Mouse (Mus musculus) CD4-positive helper T cell, adult 2 months (primary cell): ENCODE data around the gene Atp8a2.
"Not testable (repeated sequence)": the region's sequence is repeated elsewhere in the genome, so short reads cannot be mapped to it uniquely, and the experiment has no call there.

ENCODE experiments used
- DNase-seq: peaks from one replicate; pipeline ENCODE4 v3.0.0-alpha.2; 2012; ENCODE audit warnings: low read depth, missing footprints, low spot score

Gene Atp8a2

DNA sequence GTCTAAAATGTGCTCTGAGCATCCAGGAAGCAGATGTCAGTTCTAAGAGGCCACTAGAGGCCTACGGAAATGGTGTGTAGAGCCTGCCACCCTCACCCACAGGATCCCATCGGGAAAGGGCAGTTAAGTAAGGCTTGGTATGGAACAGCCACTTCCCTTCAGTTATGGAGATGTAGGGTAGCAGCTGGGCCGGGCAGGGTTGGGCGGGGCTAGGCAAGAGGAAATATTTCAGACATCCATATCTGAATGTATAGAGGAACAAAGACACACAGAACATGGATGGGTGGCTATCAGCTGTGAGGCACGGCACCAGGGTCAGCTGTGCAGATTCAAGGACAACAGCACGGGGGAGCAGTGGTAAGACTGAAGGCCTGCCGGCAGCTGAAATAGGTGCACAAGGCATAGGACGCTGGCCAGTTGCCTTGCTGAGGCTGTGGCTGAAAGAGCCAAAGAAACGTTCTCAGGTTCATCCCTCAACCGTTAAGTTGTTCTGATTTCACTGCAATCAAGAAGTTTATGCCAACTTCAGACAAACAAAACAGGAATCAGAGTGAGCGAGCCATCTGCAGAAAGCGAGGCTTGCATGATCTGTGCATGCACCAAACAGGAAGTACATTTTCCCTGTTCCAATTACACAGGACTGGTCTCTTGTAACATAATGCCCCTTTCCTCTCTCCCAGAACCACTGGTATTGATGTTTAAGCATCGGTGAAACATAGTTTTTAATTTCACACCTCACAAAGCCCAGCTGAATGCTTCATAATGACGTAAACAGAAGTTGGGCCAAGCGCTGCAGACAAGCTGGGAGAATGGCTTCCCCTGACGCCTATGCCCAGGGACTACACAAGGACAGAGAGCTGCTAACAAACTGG is 549.9 kb downstream of the Atp8a2 start:
- DNase-seq: no peak

DNA sequence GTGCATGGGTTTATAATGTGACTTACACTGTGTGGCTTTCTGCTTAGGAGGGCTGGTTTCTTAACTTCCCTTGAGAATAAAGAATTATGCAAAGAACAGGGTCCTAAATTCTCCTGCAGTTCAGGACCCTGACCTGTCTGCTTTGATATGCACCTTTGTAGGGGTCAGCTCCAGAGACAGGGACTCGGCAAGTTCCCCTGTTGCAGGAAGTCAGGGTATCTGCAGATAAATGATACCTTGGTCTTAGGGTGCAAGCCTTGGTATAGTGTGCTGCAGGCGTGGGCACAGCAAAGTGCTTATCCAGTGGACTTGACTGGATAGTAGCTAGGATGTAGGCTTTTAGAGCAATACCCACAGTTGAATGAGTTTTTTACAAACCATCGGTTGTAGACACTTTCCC is 552.1 kb downstream of the Atp8a2 start:
- no peak for DNase-seq

DNA sequence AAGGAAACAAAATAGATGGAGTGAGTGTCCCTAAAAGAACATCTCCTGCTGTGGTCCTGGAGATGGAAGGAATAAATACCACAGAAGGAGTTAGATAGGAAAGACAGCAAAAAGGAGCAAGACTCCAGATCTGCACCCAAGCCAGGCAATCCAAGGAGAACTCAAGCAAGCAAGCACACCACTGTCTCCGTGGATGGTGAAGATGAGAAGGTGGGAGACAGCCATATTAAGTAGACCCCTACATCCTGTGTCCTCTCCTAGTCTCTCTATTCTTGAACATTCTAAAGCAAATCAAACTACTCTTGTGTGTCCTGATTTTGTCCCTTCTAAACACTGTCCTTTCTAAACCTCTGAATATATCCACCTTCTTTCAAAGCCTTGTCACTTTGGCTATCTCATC is 552.8 kb downstream of the Atp8a2 start:
- DNase-seq: no peak

DNA sequence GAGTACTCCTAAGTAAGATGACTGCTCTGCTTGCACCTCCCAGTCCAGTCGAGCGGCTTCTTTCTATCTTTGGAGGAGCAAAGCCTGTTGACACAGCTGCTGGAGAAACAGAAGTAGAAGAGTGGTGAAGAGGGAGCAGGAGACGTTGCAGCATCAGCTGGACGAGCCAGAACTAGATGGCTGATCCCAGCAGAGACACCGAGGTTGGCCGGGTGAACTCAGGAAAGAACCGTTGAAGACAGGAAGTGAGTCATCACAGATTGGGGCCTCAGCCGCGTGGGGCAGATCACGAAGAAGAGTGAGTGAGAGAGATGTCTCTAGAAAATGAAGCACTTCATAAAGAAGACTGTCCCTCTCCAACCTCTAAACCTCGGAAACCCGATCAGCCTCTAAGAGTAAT is 553.4 kb downstream of the Atp8a2 start:
- peak; percentile 40 for DNase-seq

DNA sequence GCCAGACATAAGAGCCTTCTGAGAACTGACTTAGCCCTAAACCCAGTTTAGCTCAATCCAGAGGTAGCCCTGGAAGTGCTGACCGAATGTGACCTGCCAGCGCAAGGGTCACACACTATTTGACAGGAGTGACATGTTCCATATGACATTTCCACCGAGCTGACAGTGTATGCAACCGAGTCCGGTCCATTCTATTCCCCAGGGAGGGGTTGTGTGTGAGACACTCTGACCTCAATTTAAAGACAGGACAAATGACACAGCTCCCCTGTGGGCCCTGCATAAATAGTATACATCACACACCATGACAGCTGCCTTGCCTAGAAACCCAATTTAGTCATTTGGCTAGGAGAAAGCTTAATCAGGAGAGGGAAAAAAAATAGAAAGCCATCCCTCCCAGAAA is 555.1 kb downstream of the Atp8a2 start:
- DNase-seq: no peak

DNA sequence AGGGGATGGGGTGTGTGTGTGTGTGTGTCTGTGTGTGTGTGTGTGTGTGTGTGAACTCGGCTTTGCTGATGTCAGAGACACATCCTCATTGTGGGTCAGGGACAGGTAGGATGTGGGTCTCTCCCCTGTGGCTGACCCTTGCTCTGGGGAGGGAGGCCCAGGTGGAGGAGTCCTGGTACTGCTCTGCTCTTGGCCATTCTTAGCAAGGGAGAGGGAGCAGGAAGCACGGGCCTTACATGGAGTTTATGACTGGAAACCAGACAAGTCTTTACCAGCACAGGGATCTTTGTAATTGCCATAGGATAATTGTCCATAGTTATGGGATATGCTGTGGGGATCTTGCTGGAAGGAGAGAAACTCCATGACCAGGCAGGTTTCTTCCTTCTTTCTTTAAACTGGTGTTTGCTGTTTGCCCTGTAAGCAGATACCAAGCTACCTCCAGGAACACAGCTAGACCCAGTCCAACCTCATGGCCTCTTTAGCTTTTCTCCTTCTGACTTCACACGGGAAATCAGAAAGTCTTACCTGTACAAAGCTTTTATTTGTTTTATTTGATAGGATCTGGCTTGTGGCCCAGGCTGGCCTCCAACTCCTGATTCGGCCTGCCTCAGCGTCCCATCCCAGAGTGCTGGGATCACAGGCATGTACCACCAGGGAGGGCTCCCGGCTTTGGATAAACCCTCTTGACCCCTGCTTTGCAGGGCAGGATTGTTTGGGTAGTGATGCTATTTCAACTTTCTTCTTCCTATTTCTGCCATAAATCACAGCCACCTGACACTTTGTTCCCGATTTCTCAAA is 557.9 kb downstream of the Atp8a2 start:
- no peak for DNase-seq

DNA sequence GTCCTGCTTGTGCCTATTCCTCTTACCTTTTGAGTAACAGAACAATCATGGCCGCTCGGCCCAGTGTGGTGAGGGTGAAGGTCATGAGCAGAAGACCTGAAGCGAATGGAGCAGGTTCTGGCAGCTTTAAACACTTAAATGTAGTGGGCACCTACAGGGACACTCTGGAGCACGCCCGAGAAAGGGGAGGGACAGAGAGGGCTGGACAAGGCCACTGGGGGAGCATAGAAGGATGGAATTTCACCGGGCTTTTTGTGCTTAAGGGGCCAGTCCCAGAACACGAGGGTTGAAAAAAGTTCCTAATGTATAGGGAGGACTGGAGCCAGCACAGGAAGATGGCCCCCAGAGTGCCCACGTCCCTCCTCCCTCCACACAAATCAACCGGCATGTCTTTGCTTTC is 563.0 kb downstream of the Atp8a2 start:
- DNase-seq: no peak

DNA sequence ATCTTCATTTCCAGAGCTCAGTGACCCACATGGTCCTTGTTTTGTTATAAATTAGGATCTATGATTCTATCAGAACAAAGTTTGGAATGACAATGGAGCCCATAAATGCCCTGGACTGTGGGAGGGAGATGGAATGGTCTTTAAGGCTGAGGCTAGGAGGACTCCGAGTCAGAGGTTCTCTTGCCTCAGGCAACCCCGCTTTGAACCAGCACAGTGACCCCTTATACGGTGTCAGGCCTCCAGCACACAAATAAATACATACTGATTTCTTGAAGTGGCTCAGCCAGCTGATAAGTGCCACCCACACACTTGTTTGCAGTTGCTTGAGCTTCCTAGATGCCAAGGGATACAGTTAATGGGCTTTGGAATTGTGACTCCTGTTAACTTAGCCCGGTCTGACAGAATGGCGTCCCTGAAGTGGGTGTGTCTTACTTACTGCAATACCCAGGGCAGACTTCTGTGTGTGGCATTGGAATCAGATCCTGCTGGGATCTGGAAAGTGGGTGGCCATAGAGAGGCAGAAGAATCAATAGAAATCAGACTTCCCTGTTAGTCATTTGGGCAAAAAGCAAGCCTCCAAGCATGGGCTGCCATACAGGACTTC is 563.6 kb downstream of the Atp8a2 start:
- no peak for DNase-seq

DNA sequence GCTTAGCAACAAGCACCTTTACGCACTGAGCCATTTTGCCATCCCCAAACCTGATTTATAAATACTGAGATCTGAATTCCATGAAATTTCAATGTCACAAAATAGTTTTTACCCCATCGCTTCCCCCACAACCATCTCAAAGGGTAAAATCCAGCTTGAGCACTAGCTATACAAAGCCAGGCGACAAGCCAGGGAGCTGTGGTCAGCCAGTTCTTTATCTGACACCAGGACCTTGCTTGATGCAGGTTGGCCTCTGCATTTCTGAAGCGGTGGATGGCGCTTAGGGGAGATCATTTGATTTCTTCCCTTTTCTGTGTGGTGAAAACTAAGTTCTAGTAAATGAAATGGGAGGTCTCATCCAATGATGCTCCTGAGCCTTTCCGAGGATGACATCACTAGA is 564.9 kb downstream of the Atp8a2 start:
- no peak for DNase-seq

DNA sequence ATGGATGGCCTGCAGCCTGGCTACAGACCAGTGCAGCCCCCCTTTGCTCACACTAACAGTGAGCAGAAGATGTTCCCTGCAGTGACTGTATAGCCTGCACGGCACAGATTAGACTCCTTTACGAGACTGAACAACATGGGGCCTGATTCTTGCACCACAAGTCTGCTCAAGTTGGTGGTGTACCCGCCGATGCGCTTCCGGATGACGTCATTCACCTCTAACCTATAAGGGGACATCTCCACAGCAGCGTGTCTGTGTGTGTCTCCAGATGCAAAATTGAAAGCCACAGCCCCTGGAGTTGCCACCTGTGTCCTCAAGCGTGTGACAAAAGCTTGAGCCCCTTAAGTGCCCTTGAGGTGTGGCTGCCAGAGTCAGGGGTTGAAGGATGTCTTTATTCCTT is 566.9 kb downstream of the Atp8a2 start:
- no peak for DNase-seq

DNA sequence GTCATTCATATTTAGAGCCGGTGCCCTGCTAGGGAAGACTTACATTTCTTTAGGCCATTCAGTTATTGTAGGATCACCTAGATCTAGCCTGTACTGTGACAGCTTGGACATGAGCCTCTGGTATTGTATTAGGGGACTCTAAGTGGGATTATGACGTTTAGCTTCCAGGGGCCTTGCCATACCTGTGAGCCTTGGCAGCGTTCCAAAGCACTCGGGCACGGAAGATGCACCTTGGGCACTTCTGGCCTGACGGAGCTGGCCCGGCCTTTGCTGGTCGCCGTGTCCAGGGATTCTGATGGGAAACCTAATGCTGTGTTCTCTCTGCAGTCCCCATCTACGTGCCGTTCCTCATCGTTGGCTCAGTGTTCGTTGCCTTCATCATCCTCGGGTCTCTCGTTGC is 567.7 kb downstream of the Atp8a2 start:
- DNase-seq: no peak

DNA sequence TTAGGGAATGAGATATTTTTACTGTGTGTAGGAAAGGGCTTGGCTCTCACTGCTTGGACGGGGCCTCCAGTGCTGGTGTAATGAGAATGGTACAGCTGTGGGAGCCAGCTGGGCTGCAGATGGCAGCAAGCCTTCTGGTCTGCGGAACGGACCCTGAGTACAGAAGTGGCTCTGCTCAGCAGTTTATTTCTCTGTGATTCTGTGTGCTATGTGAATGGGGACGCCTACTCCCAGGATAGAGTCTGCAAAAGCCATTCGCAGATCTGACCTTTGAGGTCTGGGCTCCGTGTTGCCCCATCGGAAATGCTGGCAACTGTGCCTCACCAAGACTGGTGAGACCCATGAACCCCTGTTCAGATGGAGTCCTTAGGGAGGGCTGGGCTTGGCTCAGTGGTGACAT is 569.2 kb downstream of the Atp8a2 start:
- DNase-seq: no peak

DNA sequence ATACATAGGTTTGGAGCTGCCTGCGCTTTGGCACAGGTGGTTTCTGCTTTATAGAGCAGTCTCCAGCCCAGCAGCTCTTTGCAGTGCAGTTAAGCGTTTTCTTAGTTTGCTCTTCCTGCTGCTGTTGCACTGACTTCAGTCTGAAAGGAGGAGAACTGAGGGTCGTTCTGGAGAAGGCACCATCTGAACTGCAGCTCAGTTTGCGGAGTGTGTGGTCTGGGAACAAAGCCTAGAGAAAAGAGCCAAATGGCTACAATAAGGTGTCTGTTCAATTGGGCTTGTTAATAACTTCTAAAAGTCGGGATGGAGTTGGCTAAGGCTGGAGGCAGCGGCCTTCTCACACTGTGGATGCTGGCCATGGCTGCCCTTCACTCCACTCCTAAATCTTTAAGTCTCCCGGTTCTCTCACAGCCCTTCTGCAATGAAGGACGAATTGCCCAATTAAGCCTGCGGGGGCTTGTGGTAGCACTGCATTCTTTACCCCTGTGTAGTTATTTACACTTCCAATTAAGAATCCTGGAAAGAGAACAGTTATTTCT is 569.8 kb downstream of the Atp8a2 start:
- no peak for DNase-seq

DNA sequence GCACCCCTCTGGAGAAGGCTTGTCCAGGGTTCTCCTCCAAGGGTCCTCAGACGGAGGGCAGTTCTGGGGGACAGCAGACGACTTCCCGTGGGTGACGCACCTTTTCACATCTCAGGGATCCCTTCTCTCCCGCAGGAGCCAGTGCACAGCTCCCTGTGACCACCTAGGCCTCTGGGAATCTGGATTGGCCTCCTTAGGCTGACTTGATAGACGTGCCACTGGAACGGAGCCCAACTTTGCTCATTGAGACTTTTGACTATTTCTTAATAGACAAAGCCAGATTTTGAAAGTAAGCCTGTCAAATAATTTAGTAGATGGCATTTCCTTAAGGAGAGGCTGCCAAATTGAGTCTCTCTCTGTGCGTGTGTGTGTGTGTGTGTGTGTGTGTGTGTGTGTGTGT is 570.3 kb downstream of the Atp8a2 start:
- DNase-seq: no peak

DNA sequence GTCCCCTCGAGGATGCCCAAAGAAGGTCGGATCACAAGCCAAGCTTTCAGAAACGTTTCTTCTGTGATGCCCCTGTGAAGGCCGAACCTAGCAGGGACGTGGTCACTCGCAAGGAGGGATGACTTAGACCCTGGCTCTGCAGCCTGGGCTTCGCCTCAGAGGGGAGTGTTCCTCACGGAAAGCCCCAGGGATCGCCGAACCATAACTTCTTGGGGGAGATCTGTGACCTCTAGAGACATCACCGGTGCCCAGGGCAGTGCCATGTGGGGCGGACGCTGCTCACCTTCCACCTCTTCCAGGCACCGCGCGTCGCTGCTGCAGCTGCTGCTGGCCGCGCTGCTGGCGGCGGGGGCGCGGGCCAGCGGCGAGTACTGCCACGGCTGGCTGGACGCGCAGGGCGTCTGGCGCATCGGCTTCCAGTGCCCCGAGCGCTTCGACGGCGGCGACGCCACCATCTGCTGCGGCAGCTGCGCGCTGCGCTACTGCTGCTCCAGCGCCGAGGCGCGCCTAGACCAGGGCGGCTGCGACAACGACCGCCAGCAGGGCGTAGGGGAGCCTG is 571.1 kb downstream of the Atp8a2 start:
- DNase-seq: no peak

DNA sequence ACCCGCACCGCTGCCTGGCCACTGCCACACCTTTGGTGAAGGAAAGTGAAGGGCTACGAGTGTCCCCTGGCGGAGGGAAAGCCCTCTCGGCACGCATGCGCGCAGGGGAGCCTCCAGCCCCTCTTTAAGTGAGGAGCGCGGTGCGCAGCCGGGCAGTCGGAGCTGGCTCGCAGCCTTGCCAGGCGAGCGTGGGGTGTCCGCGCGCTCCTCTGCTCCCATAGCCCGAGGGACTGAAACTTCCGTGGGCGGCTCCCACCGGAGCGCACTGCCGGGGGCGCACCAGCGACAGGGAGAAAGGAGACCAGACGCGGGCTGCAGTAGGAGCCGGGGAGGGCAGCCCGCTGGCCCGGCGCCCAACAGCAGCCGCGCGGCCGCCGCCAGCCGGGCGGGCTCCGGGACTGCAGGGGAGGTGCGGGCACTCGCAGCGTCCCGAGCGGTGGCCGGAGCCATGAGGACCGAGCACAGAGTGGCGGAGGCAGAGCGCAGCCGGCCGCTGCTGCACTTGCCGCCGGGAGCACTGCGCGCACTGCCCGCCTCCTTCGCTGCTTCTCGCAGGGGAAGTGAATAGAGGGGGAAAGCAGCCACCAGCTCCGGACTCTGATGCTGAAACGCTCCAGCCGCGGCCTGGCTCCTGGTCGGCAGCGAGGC is 571.7 kb downstream of the Atp8a2 start, which contains the start of gene Shisa2:
Gene Shisa2, plus strand, starts transcription at position 151 of the 648 bp plus-strand sequence.
- no peak for DNase-seq

DNA sequence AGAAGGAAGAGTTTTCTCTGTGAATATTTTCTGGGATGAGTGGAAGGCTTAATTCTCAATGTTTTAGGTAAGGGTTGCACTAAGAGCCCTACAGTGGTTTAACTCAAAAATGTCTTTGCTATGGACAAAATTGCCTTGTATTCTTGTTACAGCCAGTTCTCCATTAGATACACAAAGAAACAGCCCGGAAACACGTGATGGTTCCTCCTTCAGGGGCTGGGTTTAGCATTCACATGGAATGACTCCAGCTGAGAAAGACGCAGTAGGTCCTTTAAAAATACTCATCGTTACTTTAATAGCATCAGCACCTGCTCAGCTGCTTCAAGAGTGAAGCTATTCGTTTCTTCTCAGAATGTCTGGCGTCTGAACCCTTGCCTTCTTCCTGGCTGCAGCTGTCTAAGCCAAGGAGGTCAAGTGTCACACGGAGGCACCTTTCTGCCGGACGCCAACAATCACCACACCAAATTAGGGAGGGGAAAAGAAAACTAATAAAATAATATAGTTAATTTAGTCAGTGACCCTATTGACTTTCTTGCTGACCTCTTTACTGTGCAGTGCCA is 572.6 kb downstream of the Atp8a2 start:
- no peak for DNase-seq

DNA sequence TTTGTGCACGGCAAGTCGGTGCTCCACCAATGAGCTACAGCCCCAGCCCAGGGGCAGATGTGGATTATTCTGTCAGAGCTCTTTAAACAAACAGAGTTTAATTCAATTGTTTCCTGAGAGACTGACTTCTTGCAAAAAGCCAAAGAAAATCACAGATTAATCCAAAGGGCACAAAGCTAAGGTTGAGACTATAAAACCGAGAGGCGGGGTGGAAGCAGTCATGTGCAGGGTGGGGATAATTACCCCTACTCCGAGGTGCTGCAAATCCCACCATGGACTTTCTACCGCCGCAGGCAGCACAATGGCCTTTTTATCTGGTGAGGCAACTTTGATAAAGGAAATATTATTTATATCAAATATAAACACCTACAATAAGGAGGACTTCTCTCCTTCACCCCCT is 580.2 kb downstream of the Atp8a2 start:
- no peak for DNase-seq

DNA sequence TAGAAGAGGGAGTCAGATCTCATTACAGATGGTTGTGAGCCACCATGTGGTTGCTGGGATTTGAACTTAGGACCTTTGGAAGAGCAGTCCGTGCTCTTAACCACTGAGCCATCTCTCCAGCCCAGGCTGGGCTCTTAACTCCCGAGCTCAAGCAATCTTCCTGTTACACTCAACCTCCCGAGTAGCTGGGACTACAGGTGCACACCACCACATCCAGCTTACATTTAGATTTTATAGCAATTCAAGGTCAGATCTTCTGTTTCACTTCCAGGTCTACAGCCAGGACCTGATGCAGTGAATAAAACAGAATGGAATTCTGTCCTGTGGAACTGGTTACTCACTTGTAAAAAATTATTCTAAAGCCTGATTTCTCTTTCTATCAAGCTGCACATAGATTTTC is 582.8 kb downstream of the Atp8a2 start:
- DNase-seq: not testable (repeated sequence)

DNA sequence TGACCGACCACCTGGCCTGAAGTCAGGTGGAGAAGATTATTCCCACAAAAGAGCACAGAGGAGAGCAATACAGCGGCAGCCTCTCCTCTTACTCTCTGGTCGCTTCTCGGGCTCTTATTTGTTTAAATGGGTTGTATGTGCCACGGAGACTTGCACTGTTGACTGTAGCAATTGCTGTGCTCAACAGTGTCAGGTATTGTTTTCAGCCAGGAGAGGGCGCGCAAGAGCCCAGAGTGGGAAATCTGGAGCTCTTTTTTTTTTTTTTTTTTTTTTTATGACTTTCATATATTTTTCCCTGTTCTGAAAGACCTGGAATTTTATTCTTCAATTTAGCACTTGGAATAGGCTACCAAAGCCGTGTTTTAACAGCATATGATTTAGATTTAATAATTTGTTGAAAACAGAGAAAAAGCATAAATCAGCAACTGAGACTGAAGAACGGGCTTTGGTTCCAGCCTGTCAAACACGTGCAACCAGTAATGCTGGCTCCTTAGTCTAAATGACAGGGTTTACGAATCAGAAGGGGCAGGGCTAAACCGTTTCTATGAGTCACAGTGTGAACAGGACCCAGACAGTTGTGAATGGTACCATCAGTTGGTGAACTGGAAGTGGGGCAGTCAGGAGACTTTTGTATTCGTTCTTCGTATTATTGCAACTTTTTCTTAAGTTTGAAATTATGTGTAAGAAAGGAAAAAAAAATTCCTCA is 583.9 kb downstream of the Atp8a2 start:
- DNase-seq: peak; percentile 34
